Mouse (Mus musculus) spleen, postnatal 14 days (tissue): Measurements from ENCODE around the gene Ppp2r2d.
A peak's percentile ranks its signal among the peaks of the same experiment; 100 is the strongest.

ENCODE experiments used
- DNase-seq, 2 experiments: peaks; one replicate each; pipeline ENCODE4 v3.0.0; 2021 to 2022; ENCODE audit warnings: low spot score in 2 of 2

Gene Ppp2r2d

GRCm38 (mm10) chr7:138856670-138857069 lies 10.8 kb downstream of the Ppp2r2d start:
- DNase-seq: no peak

GRCm38 (mm10) chr7:138863950-138864572 lies 18.2 kb downstream of the Ppp2r2d start:
- DNase-seq: no peak

GRCm38 (mm10) chr7:138864776-138865175 lies 18.9 kb downstream of the Ppp2r2d start:
- DNase-seq: no peak

- DNase-seq: no peak
Observed at GRCm38 (mm10) chr7:138867286-138867685, 21.4 kb downstream of the Ppp2r2d start.

GRCm38 (mm10) chr7:138868316-138868715 lies 22.4 kb downstream of the Ppp2r2d start:
- no peak for DNase-seq

GRCm38 (mm10) chr7:138872956-138873355 lies 27.1 kb downstream of the Ppp2r2d start:
- DNase-seq: no peak

- DNase-seq: no peak
Observed at GRCm38 (mm10) chr7:138875031-138875430, 29.2 kb downstream of the Ppp2r2d start.

GRCm38 (mm10) chr7:138883724-138884123 lies 37.8 kb downstream of the Ppp2r2d start:
- DNase-seq: no peak

GRCm38 (mm10) chr7:138885365-138886289 lies 39.7 kb downstream of the Ppp2r2d start:
- DNase-seq: no peak

GRCm38 (mm10) chr7:138898122-138898521 lies 52.2 kb downstream of the Ppp2r2d start:
- no peak for DNase-seq

- DNase-seq: no peak
Observed at GRCm38 (mm10) chr7:138898743-138899142, 52.9 kb downstream of the Ppp2r2d start.

- DNase-seq: no peak
Observed at GRCm38 (mm10) chr7:138903886-138904435, 58.1 kb downstream of the Ppp2r2d start.

GRCm38 (mm10) chr7:138906441-138906840 lies 60.6 kb downstream of the Ppp2r2d start:
- no peak for DNase-seq

GRCm38 (mm10) chr7:138907043-138907442 lies 61.2 kb downstream of the Ppp2r2d start:
- no peak for DNase-seq

- DNase-seq: no peak
Observed at GRCm38 (mm10) chr7:138907976-138908375, 62.1 kb downstream of the Ppp2r2d start.

- no peak for DNase-seq
Observed at GRCm38 (mm10) chr7:138908768-138909276, 62.9 kb downstream of the Ppp2r2d start.

GRCm38 (mm10) chr7:138909277-138910192 lies 63.7 kb downstream of the Ppp2r2d start, which contains the start of gene Bnip3:
Bnip3 (minus strand) TSS chr7:138909519.
- DNase-seq: peak; percentile 71 to 77

GRCm38 (mm10) chr7:138910193-138910562 lies 64.3 kb downstream of the Ppp2r2d start:
- DNase-seq: no peak

GRCm38 (mm10) chr7:138913616-138914015 lies 67.7 kb downstream of the Ppp2r2d start:
- DNase-seq: no peak

GRCm38 (mm10) chr7:138919156-138919944 lies 73.5 kb downstream of the Ppp2r2d start:
- peak; percentile 12 to 39 for DNase-seq
